Mouse (Mus musculus): ENCODE measurements around the gene Trim13. TPM values are rescaled to one million over a fixed set of nuclear protein-coding genes. Genes with fewer than 3 reads are reported as not detected.
"Not testable (repeated sequence)": the region's sequence is repeated elsewhere in the genome, so short reads cannot be mapped to it uniquely, and the experiment has no call there.

The Trim13 gene
- total RNA-seq, 1 experiment from 2014 or later, result 2.6 TPM

DNA sequence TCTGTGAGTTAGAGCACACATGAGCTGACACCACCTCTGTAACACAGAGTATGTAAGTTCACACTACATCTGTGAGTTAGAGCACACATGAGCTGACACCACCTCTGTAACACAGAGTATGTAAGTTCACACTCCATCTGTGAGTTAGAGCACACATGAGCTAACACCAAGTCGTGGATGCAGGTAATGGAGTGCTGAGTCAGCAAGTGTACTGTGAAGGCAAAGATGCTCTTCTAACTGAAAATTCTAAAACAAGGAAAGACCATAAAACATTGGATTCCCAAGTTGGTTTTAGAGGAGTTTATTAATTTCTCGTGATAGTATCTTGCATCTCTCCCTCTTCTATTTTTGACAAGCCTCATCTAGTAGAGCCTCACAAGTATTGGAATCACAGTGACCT lies 8.0 kb downstream of the Trim13 start:
- ATAC-seq (ENCODE audit: extremely low read depth, insufficient number of reproducible peaks, low FRiP score, poor library complexity, severe bottlenecking), result not testable (repeated sequence)

- no peak for ATAC-seq (ENCODE audit: extremely low read depth, insufficient number of reproducible peaks, low FRiP score, poor library complexity, severe bottlenecking)
Measured at GRCm38 (mm10) chr14:61607157-61607556, 9.1 kb downstream of the Trim13 start, which contains the start of gene Kcnrg. Gene Kcnrg, plus strand, starts transcription at chr14:61607457.

DNA sequence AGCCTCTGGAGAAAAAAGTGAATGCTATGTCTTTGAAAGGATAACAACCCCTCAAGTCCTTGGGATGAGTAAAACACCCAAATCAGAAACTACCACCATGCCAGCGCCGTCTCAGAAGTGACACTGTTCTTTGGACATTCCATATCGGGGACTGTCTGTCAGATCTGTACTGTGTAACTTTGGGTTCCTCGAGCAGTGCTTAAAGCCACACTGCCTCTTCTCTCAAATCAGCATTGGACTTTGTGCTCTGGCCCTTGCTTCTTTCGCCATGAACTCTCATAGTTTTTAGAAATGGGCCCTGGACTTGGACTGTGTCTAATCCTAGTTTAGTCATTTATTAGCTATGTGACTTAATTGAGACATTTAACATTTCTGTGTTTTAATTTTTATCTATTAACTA lies 13.7 kb downstream of the Trim13 start:
- no peak for ATAC-seq (ENCODE audit: extremely low read depth, insufficient number of reproducible peaks, low FRiP score, poor library complexity, severe bottlenecking)

GRCm38 (mm10) chr14:61613319-61613718 lies 15.3 kb downstream of the Trim13 start:
- no peak for ATAC-seq (ENCODE audit: extremely low read depth, insufficient number of reproducible peaks, low FRiP score, poor library complexity, severe bottlenecking)

DNA sequence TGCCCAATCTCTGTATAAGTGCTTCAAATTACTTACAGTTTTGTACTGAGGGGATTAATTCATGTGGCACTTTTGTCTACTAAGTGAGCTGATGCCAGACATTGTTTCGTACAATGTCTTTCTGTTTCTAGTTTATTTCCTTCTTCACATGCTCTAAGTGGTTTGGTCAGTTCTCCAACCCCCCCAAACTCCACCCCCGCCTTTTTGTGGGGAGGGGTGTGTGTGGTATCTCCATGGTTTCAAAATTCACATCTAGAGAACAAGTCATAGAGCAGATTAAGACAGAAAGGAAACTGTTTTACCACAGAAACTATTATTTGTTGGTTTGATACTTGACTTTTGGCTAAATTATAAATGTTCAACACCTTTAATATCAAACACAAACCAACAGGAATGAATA lies 22.3 kb downstream of the Trim13 start:
- ATAC-seq (ENCODE audit: extremely low read depth, insufficient number of reproducible peaks, low FRiP score, poor library complexity, severe bottlenecking), result no peak

GRCm38 (mm10) chr14:61635969-61636368 lies 37.9 kb downstream of the Trim13 start:
- ATAC-seq (ENCODE audit: extremely low read depth, insufficient number of reproducible peaks, low FRiP score, poor library complexity, severe bottlenecking), result no peak

DNA sequence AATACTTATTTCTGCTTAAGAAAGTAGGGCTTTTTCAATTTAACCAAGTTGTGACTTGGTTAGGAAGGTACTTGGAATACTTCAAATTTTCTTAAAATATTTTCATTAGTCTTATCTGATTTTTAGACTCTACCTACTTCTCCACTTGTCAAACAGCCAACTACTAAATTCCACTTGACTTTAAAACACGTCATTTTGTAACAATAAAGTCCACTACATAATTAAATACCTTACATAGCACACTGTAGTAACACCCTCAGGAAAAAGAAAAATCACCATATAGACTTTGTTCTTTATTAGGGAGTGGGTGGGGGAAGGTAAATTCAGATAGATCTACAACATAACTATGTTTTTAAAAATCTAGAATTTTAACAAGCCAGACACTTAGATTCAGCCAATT lies 44.6 kb downstream of the Trim13 start:
- no peak for ATAC-seq (ENCODE audit: extremely low read depth, insufficient number of reproducible peaks, low FRiP score, poor library complexity, severe bottlenecking)

DNA sequence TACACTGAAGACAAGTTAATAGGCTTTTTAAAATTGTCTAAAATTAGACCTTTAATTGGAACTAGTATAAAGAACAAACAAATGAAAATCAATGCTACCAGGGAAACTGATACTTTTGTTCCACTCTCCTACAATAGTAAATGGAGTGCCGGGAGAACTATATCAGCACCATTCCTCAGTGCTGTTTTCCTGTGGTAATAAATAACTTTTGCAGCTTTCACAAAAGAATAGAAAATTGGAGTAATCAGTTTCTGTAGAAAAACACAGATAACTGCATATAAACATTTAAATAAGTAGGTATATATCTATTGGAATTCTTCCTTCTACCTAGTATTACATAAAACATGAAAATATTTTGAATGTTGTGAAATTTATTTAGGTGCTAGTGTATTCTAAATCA lies 47.5 kb downstream of the Trim13 start:
- ATAC-seq (ENCODE audit: extremely low read depth, insufficient number of reproducible peaks, low FRiP score, poor library complexity, severe bottlenecking), result no peak

- ATAC-seq (ENCODE audit: extremely low read depth, insufficient number of reproducible peaks, low FRiP score, poor library complexity, severe bottlenecking), result no peak
Measured at GRCm38 (mm10) chr14:61647182-61647880, 49.3 kb downstream of the Trim13 start.

- ATAC-seq (ENCODE audit: extremely low read depth, insufficient number of reproducible peaks, low FRiP score, poor library complexity, severe bottlenecking), result no peak
Measured at GRCm38 (mm10) chr14:61647881-61648684, 50.0 kb downstream of the Trim13 start.

DNA sequence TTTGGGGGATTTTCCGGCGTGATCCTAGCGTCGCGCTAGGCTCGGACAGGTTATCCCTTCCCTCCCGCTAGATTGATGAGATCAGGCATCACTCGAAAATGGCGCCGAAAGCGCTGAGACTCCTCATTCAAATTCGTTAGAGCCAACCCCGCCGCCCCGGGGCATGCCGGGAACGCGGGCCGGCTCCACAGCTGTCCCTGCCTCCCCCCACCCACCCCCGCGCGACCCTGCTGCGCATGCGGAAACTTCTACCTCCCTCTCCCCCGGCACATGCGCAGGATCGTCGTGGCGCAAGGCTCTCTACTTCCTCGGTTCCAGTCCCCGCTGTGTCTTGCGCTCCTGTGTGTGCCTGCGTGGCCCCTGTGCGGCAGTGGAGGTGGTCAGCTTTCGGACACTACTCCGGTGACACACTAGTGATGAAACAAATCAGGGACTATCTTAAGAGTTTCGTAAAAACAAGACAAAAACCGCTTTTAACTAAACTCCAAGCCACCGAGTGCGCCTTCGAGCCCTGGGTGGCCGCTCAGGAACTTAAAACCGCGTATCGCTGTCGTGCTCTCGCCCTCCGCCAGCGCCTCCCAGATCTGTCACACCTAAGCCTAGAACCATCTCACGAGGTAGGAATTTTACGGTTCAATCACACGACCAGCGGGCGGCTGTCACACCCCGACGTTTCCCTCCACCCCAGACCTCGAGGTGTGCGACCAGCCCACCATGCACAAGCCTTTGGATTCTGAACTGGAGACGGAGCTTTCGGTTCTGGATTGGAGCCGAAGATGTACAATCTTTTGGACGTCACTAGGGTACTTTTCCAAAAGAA lies 50.8 kb downstream of the Trim13 start:
- peak; percentile 79 for ATAC-seq (ENCODE audit: extremely low read depth, insufficient number of reproducible peaks, low FRiP score, poor library complexity, severe bottlenecking)

- no peak for ATAC-seq (ENCODE audit: extremely low read depth, insufficient number of reproducible peaks, low FRiP score, poor library complexity, severe bottlenecking)
Measured at GRCm38 (mm10) chr14:61650291-61650960, 52.4 kb downstream of the Trim13 start.

Other genes starting within 250 kb of the Trim13 start
- gene Ebpl, start 237.8 kb upstream of the Trim13 start, total RNA-seq (2017), result 2.1 and 2.6 TPM in 2 replicates
- gene Kpna3, start 158.4 kb upstream of the Trim13 start, total RNA-seq (2017), result 20.5 and 24.1 TPM in 2 replicates
- gene Spryd7, start 41.4 kb upstream of the Trim13 start, total RNA-seq (2017), result 4.7 and 4.9 TPM in 2 replicates
- 0.25 TPM in 1 of 2 replicates, not detected in the other for gene Kcnrg, start 9.2 kb downstream of the Trim13 start, total RNA-seq (2017)